Mouse (Mus musculus) left cerebral cortex, postnatal 25 days (tissue): ENCODE measurements at regions not wholly inside any gene's neighbourhood (a gene's known extent, or its start where the extent isn't known, plus 50 kb on each side); places are given as distances from the start of the nearest gene placed in this dataset.

Source experiments
- DNase-seq, 2 experiments: peaks; one replicate each; pipeline ENCODE4 v3.0.0; 2022; ENCODE audit warnings: low spot score in 2 of 2, mixed read lengths in 1 of 2
- intact Hi-C: fragments of 180-260 bp; cut with DNase I; formaldehyde crosslinking; loops from one replicate; pipeline ENCODE4 v1.15.1; 2025

GRCm38 (mm10) chr13:85639376-85640229 lies 350.7 kb upstream of the Rasa1 start:
- peak in 1 of 2 experiments; percentile 32 for DNase-seq
- intact Hi-C loops: no loop called here

DNA sequence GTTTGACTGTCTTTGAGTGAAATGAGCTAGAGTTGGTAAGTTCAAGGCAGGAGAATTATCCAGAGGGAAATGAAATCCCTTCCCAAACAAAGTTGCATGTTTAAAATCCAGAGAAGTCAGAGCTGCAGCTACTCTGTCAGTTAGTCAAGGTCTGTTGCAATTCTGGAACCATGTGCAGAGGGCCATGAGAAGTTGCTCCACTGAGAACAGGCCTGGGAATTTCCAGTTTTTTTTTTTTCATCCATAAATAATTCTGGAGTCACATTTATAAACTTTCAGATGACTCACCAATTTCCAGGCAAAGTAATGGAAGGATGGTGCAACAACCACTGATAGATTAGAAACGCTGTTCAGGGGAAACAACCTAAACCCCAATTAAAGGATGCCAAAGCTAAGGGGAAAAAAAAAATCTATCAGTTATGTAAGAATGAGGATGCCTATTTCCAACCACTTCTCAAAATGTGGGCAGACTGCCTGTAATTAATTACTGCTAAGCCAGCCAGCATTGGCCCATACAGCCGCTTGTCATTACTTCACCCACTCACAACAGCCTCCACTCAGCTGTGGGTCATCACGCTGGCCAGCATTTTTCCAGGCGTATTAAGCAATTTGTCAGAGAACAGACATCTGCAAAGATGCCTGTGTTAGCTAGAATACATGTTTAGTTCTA lies 340.7 kb upstream of the Rasa1 start:
- DNase-seq: peak; percentile 14 to 37
- intact Hi-C loops: no loop called here
